Mouse (Mus musculus) myocyte (in vitro differentiated cells): ENCODE data around the gene Cdr1.

ENCODE experiments used
- CEBPB ChIP-seq: IDR thresholded peaks from 2 replicates; pipeline ENCODE4 v1.6.1; 2011; ENCODE audit warnings: mild to moderate bottlenecking, moderate library complexity; ENCODE audit not compliant: poor library complexity, insufficient read depth, severe bottlenecking
- MAX ChIP-seq: IDR thresholded peaks from one replicate; pipeline ENCODE4 v1.6.1; 2011; ENCODE audit warnings: low read depth, mild to moderate bottlenecking, control low read depth
- POLR2A ChIP-seq: IDR thresholded peaks from one replicate; pipeline ENCODE4 v1.6.1; 2011; ENCODE audit warnings: low read depth, mild to moderate bottlenecking, control low read depth, moderate library complexity; ENCODE audit not compliant: insufficient read length
- TCF12 ChIP-seq: IDR thresholded peaks from one replicate; pipeline ENCODE4 v1.6.1; 2011; ENCODE audit warnings: mild to moderate bottlenecking, control low read depth; ENCODE audit not compliant: poor library complexity, insufficient read depth, severe bottlenecking
- TCF3 ChIP-seq: IDR thresholded peaks from one replicate; pipeline ENCODE4 v1.6.1; 2011; ENCODE audit warnings: low read depth, control low read depth; ENCODE audit not compliant: insufficient read length

DNA sequence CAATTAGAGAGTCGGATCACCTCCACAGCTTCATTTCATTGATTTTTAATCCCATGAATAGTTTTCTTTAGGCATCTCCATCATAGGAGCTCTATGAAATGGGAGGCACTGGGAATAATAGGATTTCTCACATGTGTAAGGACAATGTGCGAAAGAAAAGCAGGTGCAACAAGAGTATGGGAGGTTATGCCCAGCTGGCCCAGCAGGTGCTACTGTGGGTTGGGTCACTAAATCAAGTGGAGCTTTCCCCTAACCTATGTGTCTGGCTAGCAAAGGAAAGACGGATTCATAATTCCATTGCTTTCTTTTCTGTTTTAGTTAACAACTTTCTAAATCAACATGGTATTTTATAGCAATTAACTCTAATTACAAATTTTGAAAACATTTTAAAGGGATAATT lies 31.1 kb downstream of the Cdr1 start:
- TF ChIP-seq POLR2A: no peak
- TF ChIP-seq CEBPB: no peak
- TF ChIP-seq TCF12: no peak
- TF ChIP-seq TCF3: no peak
- TF ChIP-seq MAX: no peak
